Mouse (Mus musculus): ENCODE data around the gene Cks1b.
A peak's percentile ranks its signal among the peaks of the same experiment; 100 is the strongest.
"Not testable (repeated sequence)": the region's sequence is repeated elsewhere in the genome, so short reads cannot be mapped to it uniquely, and the experiment has no call there.

Gene Cks1b

GRCm38 (mm10) chr3:89418170-89418860, at the start of gene Cks1b, which contains the start of gene Shc1:
Cks1b (minus strand) TSS chr3:89418383.
Shc1 (plus strand) TSS chr3:89418443.
- DNase-seq (ENCODE audit: low read depth, low spot score): peak; percentile 100

GRCm38 (mm10) chr3:89458965-89459807, 41.0 kb upstream of the Cks1b start:
- peak; percentile 96 for DNase-seq (ENCODE audit: low read depth, low spot score)

GRCm38 (mm10) chr3:89458372-89458964, 40.3 kb upstream of the Cks1b start:
- no peak for DNase-seq (ENCODE audit: low read depth, low spot score)

DNA sequence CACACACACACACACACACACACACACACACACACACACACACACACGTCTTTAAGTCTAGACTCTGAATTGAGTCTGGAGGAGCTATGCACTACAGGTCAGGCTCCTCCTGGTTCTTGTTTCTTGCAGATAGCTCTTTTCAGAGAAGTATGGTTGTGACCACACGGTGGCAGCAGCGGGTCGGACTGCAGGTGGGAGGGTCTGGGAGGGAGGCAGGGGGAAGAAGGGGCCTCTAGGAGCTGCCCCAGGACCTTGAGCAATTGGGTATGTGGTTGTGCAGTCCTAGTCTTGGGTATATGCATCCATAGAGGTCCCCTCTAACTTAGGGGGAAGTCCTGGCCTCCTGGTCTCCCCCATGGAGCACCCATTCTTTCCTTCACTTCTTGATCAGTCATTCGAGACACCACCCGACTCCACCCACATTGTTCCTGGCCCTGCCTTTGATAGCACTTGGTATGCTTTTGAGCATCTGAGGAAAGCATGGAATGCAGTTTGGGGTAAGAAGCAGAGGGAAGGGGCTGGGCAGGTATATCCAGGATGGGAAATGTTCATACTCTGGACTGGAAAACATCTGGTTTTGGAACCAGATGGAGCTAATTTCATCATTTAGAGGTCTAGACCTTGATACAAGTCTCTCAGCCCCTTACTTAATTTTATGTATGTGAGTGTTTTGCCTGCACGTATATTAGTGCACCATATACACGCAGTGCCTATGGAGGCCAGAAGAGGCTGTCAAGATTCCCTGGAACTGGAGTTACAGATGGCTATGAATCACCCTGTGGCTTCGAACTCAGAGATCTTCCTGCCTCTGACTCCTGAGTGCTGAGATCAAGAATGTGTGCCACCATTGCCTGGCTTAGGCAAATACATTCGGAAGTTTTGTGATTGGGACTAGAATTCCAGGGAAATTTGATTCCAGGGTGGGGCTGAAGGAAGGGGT, 38.8 kb upstream of the Cks1b start:
- peak; percentile 94 for DNase-seq (ENCODE audit: low read depth, low spot score)

DNA sequence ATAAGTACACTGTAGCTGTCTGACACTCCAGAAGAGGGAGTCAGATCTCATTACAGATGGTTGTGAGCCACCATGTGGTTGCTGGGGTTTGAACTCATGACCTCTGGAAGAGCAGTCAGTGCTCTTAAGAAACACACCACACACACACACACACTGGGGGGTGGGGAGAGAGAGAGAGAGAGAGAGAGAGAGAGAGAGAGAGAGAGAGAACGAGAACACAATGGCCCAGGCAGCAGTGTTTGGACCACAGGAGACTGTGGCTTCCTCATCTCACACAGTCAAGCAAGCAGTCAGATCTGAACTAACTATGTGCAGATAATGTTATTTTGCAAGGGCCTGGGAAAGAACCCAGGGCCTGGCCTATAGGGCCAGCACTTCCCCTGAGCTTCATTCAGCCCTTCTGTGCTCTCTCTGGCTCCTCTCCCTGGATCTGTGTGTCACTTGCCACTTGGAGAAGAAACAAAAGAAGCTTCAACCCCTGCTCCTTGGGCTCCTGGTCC, 37.7 kb upstream of the Cks1b start:
- DNase-seq (ENCODE audit: low read depth, low spot score): no peak

DNA sequence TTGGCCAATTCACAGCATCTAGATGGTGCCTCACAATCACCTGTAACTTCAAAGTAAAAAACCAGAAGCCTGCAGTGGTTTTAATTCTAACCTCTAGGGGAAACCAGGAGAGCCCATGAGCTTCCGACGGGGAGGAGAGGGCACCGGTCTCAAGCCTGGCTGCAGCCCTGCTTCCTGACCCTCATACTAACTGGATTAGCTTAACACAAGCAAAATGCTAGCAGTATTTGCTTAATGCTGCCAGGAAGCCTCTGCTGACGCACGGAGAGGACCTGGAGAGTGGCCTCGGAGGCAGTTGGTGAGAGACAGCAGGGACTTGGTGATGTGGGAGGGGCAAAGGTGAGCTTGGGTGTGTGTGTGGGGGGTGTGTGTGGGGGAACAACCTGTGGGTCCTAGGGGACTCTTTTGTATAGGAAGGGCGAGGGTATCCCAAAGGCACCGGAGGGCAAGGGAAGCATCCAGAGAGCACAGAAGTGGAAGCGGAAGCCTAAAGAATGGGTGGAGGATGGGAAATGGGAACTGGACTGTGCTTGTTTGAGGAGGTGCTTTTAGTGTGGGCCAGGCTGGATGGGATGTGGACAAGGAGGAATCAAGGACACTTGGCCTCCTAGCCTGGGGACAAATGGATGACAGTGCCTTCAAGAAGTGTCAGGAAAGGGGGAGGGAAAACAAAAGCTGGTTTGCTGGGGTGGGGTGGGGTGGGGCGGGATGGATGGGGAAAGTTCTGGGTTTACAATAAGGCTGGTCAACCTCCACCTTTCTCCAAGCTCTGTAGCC, 36.4 kb upstream of the Cks1b start, which contains the start of gene Pmvk:
Gene Pmvk, plus strand, starts transcription at position 141 of the 777 bp plus-strand sequence.
- DNase-seq (ENCODE audit: low read depth, low spot score): peak; percentile 88

DNA sequence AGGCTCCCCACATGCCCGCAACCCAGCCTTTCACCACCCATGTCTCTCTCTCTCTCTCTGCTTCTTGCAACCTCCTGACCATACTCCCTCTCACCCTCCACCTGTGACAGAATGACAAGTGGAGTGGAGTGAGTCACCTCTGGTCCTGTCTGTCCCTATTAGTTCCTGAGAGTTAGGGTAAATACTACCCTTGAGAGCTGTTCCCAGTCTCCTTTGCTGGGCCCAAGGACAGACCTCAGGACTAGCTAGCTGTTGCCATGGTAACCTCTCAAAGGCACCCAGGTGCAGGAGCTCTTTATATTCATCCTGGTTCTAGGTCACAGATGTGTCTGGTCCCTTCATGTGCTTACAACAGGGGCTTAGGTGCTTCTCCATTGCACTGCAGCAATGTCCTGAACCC, 33.7 kb upstream of the Cks1b start:
- DNase-seq (ENCODE audit: low read depth, low spot score): peak; percentile 52

- DNase-seq (ENCODE audit: low read depth, low spot score): peak; percentile 97
These were observed 31.4 kb upstream of the Cks1b start for GRCm38 (mm10) chr3:89449541-89449940.

DNA sequence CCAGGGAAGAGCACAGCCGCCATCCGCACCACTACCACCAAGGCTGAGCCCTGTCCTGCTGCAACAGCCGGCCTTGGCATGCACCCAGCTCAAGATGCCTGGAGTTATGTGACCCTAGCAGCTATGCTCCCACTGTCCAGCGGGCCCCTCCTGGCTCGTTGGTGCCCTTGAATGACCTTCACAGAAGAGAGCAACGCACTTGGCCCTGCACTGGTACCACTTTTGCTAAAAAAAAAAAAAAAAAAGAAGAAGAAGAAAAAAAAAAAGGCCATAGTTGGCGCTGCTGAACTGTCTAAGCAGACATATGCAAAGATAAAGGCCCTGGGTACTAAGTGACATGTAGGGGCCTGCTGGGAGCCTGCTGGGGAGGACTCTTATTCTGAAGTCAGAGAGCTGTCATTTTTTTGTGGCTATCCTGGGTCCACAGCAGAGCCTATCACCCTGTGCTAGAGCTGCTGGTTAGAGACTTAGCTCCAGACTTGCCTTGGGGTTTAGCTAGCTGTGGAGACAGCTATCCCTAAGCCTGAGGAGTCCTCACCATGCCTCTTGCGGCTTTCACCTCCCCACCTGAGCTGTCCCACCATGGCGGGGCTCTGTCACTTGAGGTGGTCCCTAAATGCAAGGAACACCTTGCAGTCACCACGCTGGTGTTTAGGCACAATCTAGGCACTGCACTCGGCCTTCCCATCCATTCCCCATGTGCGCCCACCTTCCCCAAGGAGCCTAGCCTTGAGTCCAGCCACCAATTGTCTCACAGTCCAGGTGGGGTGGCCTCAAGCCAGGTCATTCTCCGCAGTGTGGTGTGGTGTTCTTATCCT, 30.7 kb upstream of the Cks1b start:
- DNase-seq (ENCODE audit: low read depth, low spot score): peak; percentile 59

- no peak for DNase-seq (ENCODE audit: low read depth, low spot score)
These were observed 22.5 kb upstream of the Cks1b start for GRCm38 (mm10) chr3:89440691-89441090.

GRCm38 (mm10) chr3:89437269-89437668, 19.1 kb upstream of the Cks1b start:
- DNase-seq (ENCODE audit: low read depth, low spot score): peak; percentile 45

DNA sequence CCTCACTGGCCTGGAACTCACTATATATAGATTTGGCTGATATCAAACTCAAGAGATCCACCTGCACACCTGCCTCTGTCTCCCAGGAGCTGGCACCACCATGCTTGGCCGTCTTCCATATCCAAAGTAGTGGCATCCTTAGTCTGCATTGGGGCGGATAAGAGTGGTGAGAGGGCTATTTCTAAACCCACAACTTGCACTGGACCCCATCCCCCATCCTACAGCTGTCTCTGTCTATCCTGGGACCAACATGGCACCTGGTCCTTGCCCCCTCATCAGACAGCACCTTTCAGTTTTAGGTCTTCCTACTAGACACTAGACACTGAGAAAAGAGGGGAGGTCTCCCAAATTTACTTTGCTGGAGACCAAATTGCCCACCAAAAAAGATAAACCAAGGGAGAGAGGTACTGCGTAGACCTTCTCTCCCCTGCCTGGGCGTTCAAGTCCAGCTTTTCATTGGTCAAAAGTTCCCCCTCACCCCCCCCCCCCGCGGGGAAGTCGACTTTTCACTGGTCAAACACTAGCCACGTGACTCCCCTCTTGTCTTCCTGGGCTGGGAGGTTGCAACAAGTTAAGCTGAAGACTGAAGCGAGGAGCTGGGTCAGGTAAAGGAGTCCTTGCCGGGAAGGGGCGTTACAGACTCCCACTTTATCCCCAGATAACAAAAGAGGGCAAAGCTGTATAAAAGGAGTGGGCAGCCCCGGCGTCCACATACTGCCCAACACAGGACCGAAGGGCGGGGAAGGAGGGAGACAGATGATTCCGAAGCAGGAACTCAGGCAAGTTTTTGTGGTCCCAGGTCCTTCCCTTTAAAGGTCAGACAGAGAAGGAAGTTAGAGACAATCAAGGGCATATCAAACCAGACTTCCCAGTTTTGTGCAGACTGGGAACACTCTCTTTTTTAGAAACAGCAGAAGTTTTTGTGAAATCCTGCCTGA, 18.3 kb upstream of the Cks1b start, which contains the start of gene Pbxip1:
Gene Pbxip1, plus strand, starts transcription at position 531 of the 938 bp plus-strand sequence.
- peak; percentile 94 for DNase-seq (ENCODE audit: low read depth, low spot score)

DNA sequence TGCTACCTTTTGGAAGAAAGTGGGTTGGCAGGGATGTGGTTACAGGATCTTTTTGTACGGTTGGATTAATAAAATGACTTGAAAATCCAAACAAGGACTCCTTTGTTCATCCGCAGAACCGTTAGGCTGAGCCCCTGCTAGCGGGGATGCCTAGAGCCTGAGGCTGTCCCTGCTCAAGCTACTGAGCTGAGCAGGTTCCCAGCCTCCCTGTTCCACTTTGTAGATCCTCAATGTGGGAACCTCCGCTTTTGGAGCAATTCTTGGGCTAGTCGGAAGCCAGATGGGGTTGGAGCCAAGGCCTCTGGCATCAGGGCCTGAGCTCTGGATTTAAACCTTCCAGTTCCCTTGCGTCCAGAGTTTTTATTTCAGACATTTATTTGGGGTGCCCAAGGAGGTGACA, 16.9 kb upstream of the Cks1b start:
- no peak for DNase-seq (ENCODE audit: low read depth, low spot score)

GRCm38 (mm10) chr3:89434532-89434931, 16.3 kb upstream of the Cks1b start:
- DNase-seq (ENCODE audit: low read depth, low spot score): no peak

GRCm38 (mm10) chr3:89432606-89433005, 14.4 kb upstream of the Cks1b start:
- DNase-seq (ENCODE audit: low read depth, low spot score): no peak

DNA sequence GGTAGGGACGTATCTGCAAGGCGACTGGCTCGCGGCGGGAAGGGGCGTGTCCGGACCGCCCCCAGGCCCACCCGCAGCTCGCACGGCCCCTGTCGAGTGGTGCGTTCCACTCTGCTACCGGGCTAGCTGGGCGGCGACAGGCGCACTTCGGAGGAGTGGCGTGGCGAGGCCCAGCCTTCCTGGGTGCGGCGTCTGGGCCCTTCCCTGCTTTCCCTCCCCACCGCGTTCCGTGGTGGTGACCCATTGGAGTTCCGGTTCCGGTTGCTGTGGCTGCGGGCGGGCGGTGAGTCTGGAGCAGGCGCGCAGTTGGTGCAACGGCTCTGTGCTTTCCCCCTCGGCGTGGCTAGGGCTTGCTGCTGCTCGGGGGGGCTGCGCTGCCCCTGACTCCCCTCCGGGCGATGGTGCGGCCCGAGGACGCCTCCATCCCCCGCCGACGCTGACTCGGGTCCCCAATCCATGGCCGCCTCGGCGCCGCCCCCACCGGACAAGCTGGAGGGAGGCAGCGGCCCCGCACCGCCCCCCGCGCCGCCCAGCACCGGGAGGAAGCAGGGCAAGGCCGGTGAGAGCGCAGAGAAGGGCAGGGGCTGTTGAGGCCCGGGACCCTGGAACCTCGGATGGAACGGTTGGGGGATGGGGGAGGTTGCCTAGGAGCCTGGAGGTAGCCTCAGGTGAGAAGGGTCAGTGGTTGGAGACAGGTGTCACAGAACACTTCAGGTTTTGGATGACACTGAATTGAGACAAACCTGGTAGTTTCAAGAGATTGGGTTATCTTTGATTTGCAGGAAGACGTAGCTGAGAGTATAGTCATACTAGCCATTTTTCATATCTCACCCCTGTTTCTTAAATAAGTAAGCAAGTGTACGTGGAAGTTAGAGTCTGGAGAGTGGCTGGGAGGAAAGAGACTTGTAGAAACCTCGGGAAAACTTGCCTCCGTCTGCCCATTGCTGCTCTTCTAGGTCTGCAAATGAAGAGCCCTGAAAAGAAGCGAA, 12.3 kb upstream of the Cks1b start, which contains the start of gene Pygo2:
Gene Pygo2, plus strand, starts transcription at position 44 of the 989 bp plus-strand sequence.
- DNase-seq (ENCODE audit: low read depth, low spot score): peak; percentile 99

DNA sequence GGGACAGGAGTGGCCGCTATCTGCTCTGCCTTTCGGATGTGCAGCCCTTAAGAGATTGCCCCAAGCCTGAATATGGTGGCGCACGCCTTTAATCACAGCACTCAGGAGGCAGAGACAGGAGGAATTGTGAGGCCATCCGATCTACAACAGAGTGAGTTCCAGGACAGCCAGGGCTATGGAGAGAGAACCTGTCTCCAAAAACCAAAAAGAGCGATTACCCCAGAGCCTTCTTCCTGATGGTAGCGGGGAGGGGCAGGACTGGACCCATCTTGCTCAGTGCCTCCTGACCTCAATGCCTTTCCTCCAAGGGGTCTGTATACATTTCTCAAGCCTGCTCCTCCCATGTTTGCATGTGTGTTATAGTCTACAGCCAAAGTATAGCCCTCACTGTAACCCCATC, 10.8 kb upstream of the Cks1b start:
- not testable (repeated sequence) for DNase-seq (ENCODE audit: low read depth, low spot score)

All from ZHBTc4 (cell line).